Mouse (Mus musculus): ENCODE data around the gene Psmb4.
"Not testable (repeated sequence)": the region's sequence is repeated elsewhere in the genome, so short reads cannot be mapped to it uniquely, and the experiment has no call there.

The Psmb4 gene

GRCm38 (mm10) chr3:94906482-94906881 lies 19.7 kb upstream of the Psmb4 start:
- no peak for DNase-seq (ENCODE audit: low read depth, low spot score)

GRCm38 (mm10) chr3:94904759-94905158 lies 18.0 kb upstream of the Psmb4 start:
- not testable (repeated sequence) for DNase-seq (ENCODE audit: low read depth, low spot score)

- peak; percentile 38 for DNase-seq (ENCODE audit: low read depth, low spot score)
Measured at GRCm38 (mm10) chr3:94902747-94903146, 16.0 kb upstream of the Psmb4 start.

GRCm38 (mm10) chr3:94894076-94894475 lies 7.3 kb upstream of the Psmb4 start:
- DNase-seq (ENCODE audit: low read depth, low spot score) = no peak

GRCm38 (mm10) chr3:94888595-94888994 lies 1.8 kb upstream of the Psmb4 start:
- peak; percentile 31 for DNase-seq (ENCODE audit: low read depth, low spot score)

- no peak for DNase-seq (ENCODE audit: low read depth, low spot score)
Measured at GRCm38 (mm10) chr3:94882579-94882978, 4.2 kb downstream of the Psmb4 start.

- no peak for DNase-seq (ENCODE audit: low read depth, low spot score)
Measured at GRCm38 (mm10) chr3:94881840-94882239, 4.9 kb downstream of the Psmb4 start.

- no peak for DNase-seq (ENCODE audit: low read depth, low spot score)
Measured at GRCm38 (mm10) chr3:94878618-94879017, 8.1 kb downstream of the Psmb4 start.

- no peak for DNase-seq (ENCODE audit: low read depth, low spot score)
Measured at GRCm38 (mm10) chr3:94869011-94869410, 17.8 kb downstream of the Psmb4 start.

GRCm38 (mm10) chr3:94859471-94859870 lies 27.3 kb downstream of the Psmb4 start:
- DNase-seq (ENCODE audit: low read depth, low spot score) = no peak

GRCm38 (mm10) chr3:94852215-94852614 lies 34.5 kb downstream of the Psmb4 start:
- DNase-seq (ENCODE audit: low read depth, low spot score) = no peak

- peak; percentile 67 for DNase-seq (ENCODE audit: low read depth, low spot score)
Measured at GRCm38 (mm10) chr3:94851731-94852130, 35.0 kb downstream of the Psmb4 start.

GRCm38 (mm10) chr3:94849338-94849737 lies 37.4 kb downstream of the Psmb4 start:
- peak; percentile 74 for DNase-seq (ENCODE audit: low read depth, low spot score)

GRCm38 (mm10) chr3:94847382-94847781 lies 39.4 kb downstream of the Psmb4 start:
- DNase-seq (ENCODE audit: low read depth, low spot score) = no peak

GRCm38 (mm10) chr3:94839101-94839500 lies 47.7 kb downstream of the Psmb4 start:
- no peak for DNase-seq (ENCODE audit: low read depth, low spot score)

- no peak for DNase-seq (ENCODE audit: low read depth, low spot score)
Measured at GRCm38 (mm10) chr3:94838631-94839030, 48.1 kb downstream of the Psmb4 start.

- DNase-seq (ENCODE audit: low read depth, low spot score) = peak; percentile 89
Measured at GRCm38 (mm10) chr3:94837959-94838496, 48.7 kb downstream of the Psmb4 start.

- DNase-seq (ENCODE audit: low read depth, low spot score) = peak; percentile 96
Measured at GRCm38 (mm10) chr3:94837183-94837890, 49.4 kb downstream of the Psmb4 start, which contains the start of gene Pogz. TSS of gene Pogz (plus strand) at chr3:94837567.

- DNase-seq (ENCODE audit: low read depth, low spot score) = no peak
Measured at GRCm38 (mm10) chr3:94835396-94835795, 51.4 kb downstream of the Psmb4 start.
